Mouse (Mus musculus) megakaryocyte, embryonic 14.5 days (primary cell): Measurements from ENCODE around the gene Ccr10.

ENCODE experiments used
- FLI1 ChIP-seq: IDR thresholded peaks from 2 replicates; pipeline ENCODE4 v1.6.1; 2012; ENCODE audit warnings: low read length, inconsistent platforms, mixed read lengths
- GATA1 ChIP-seq: IDR thresholded peaks from 3 replicates; pipeline ENCODE4 v1.6.1; 2012; ENCODE audit warnings: mixed read lengths, low read length, inconsistent platforms, borderline replicate concordance

DNA sequence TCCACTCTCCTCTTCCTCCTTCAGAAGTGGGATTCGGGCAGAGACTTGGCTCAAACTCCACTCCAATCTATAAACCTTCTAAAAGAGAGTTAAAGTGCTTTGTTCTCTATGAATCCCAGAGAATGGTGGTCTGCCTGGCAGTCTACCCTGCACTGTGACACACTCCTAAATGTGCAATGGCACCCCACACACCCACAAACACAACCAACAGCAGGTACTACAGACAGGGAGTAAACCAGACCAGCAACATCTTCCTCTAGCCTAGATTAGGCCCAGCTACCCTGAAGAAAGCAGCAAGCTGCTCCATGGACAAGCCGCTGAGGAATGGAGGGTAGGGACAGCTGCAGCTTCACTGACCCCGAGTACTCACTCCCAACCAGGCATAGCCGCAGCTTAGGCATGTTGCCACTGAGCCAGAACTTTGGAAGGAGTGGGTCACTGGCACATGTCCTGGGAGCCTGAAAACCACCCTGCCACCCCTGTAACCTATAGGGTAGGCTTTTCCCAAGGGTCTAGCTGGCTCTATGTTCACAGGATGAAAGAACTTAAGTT, 16.8 kb upstream of the Ccr10 start:
- no peak for TF ChIP-seq GATA1
- no peak for TF ChIP-seq FLI1
